Mouse (Mus musculus) ES-Bruce4 (cell line): ENCODE measurements around the gene Ttc21a.

ENCODE experiments used
- CTCF ChIP-seq: IDR thresholded peaks from one replicate; pipeline ENCODE4 v1.8.1; 2011; ENCODE audit warnings: low read depth, low read length
- POLR2A ChIP-seq: IDR thresholded peaks from one replicate; pipeline ENCODE4 v1.8.1; 2011; ENCODE audit warnings: low read length; ENCODE audit not compliant: insufficient read depth

DNA sequence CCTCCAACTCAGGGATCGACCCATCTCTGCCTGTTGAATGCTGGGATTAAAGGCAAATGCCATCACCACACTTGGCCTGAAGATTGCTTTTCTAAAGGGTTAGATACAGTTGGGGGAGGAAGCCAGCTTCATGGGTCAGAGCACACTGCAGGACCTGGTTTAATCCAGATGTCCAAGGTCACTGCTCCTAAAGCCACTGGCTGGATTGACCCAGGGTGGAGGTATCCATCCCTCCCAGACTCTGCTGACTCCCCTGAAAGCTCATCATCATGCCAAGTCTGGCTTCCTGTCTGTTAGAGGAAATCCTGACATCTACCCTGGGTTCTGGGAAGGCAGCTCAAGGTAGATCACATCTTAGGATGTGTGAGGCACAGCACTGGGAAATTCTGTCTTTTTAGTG is 61.4 kb downstream of the Ttc21a start:
- TF ChIP-seq CTCF (no peak), POLR2A (no peak)
